Mouse (Mus musculus): ENCODE measurements at regions not wholly inside any gene's neighbourhood (a gene's known extent, or its start where the extent isn't known, plus 50 kb on each side); places are given as distances from the start of the nearest gene placed in this dataset.

- intact Hi-C loops (cut with DNase I): loop anchor here (5.0 kb wide), 1 partner anchor 205 kb away; no protein-coding TSS in a partner anchor
These were observed 55.8 kb upstream of the Pak3 start for GRCm38 (mm10) chrX:143462632-143463031.

DNA sequence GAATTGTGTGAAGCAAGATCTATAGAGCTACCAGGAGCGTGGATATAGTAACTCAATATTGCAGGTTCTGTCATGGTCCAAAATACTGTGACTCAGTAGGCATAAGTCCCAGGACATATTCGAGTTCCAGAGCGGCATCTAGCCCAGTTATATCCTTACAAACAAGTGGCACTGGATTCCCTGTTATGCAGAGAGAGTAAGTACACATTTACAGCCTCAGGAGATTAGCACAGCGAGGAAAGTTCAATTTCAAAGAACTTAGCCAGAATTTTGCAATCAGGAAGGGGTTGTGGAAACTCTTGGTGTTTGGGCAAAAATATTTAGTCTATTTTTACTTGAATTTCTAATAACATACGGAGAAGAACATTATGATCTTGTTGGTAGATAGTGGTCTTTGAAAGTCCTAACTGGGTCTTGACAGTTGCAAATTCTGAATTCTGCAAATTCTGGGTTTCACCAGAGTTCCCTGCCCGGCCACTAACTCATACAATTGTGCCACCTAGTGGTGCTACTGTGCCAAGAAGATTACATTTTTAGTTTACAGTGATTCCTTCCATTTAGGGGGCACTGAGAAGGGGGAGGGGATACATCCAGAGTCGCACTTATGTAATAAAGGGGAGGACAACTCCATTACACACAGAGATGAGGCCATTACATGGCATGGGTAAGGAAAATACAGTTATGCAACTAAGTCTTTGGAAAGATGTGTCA lies 54.7 kb upstream of the Chrdl1 start:
- intact Hi-C loops (cut with DNase I): loop anchor here (5.0 kb wide), 2 partner anchors 219 to 631 kb away; no protein-coding TSS in a partner anchor

- intact Hi-C loops (cut with DNase I): loop anchor here (2.0 kb wide), 1 partner anchor 348 kb away; no protein-coding TSS in a partner anchor
These were observed 50.5 kb upstream of the Chrdl1 start for GRCm38 (mm10) chrX:143444581-143444980.
